Mouse (Mus musculus) neural tube, embryonic 12.5 days (tissue): ENCODE data around the gene Pet100. TPM values are rescaled to one million over a fixed set of nuclear protein-coding genes. Genes with fewer than 3 reads are reported as not detected.

Experiments used
- ATAC-seq: fragments of 200-750 bp; cut with Nextera tagmentation; 2 replicates; pipeline ENCODE4 v1.8.0; 2017; ENCODE audit warnings: low read depth, mild to moderate bottlenecking, moderate TSS enrichment, moderate library complexity; ENCODE audit not compliant: low FRiP score
- H3K27ac ChIP-seq: fragments of 300-500 bp; sonication (generic); 2 replicates; pipeline ENCODE4 v1.5.1; 2016
- H3K27me3 ChIP-seq: fragments of 300-500 bp; sonication (generic); replicated peaks from 2 replicates; pipeline ENCODE4 v1.6.1; 2016; ENCODE audit warnings: mild to moderate bottlenecking
- H3K36me3 ChIP-seq: fragments of 300-500 bp; sonication (generic); 2 replicates; pipeline ENCODE4 v1.6.1; 2016; ENCODE audit warnings: mild to moderate bottlenecking
- H3K4me1 ChIP-seq: fragments of 300-500 bp; sonication (generic); 2 replicates; pipeline ENCODE4 v1.6.1; 2016
- H3K4me2 ChIP-seq: fragments of 300-500 bp; sonication (generic); replicated peaks from 2 replicates; pipeline ENCODE4 v1.6.1; 2016; ENCODE audit warnings: mild to moderate bottlenecking
- H3K4me3 ChIP-seq: fragments of 300-500 bp; sonication (generic); 2 replicates; pipeline ENCODE4 v1.5.1; 2016
- H3K9ac ChIP-seq: fragments of 300-500 bp; sonication (generic); 2 replicates; pipeline ENCODE4 v1.6.1; 2016; ENCODE audit warnings: mild to moderate bottlenecking
- H3K9me3 ChIP-seq: fragments of 300-500 bp; sonication (generic); 2 replicates; pipeline ENCODE4 v1.6.1; 2016; ENCODE audit warnings: mild to moderate bottlenecking
- WGBS: fragments of 180-500 bp; shearing (Covaris S2); methylation state at CpG from one replicate; pipeline ENCODE4 v1.1.7; 2016; 5-methylcytosine and 5-hydroxymethylcytosine counted together
- polyA plus RNA-seq: library from polyadenylated mRNA; unstranded; fragments of >200 nt; fragmentation: Nextera tagmentation; extraction: Ambion mirVana; gene quantifications from 2 replicates; pipeline ENCODE4 v1.2.1, GENCODE M21; 2016

The Pet100 gene
- polyA plus RNA-seq, 1 experiment from 2014 or later = 134 TPM

- H3K4me2 ChIP-seq = peak within 1 kb of the TSS; percentile 68
- no peaks in the 10 kb centered on the region for H3K9me3 ChIP-seq
- WGBS = 5% methylated on average over 47 of the region's 47 CpGs
- ATAC-seq = peak; percentile 68
- peaks cover 4% of the 10 kb centered on the region; the same call in 1 of the 2 replicates for H3K27me3 ChIP-seq
- peak within 1 kb of the TSS; percentile 40 for H3K4me3 ChIP-seq
- no peaks in the 10 kb centered on the region for H3K36me3 ChIP-seq
- H3K27ac ChIP-seq = no peak within 1 kb of the TSS
- H3K9ac ChIP-seq = peak within 1 kb of the TSS; percentile 44
- peaks cover 7% of the 10 kb centered on the region; the same call in 1 of the 2 replicates for H3K4me1 ChIP-seq
Observed at GRCm38 (mm10) chr8:3630647-3631477, 9.5 kb downstream of the Pet100 start, which contains the start of gene Stxbp2. TSS of gene Stxbp2 (plus strand) at chr8:3630955.

DNA sequence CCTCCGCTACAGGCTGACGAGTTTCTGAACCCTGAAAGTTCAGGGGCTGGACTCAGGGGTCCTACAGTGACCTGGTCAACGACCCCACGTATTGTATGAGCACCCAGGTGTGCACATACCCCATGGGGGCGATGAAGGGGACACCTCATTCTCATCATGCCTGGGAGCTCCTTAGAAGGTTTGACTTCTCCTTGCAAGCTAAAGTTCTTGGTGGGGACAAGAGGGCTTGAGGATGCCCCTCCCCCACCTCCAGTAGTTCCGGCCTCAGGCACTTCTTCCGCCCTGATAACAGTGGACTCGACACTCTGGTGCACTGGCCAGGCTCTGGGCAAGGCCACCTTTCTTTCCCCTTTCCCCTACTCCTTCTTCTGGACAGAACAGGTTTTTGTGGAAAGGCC lies 10.1 kb downstream of the Pet100 start:
- peak; percentile 27; the same call in 1 of the 2 replicates for ATAC-seq
- Histone ChIP-seq H3K9me3 (no peaks in the 10 kb centered on the region), H3K9ac (peak overlapping the region; percentile 44; the same call in 1 of the 2 replicates), H3K4me3 (peak overlapping the region; percentile 40), H3K4me1 (peaks cover 7% of the 10 kb centered on the region; the same call in 1 of the 2 replicates), H3K27me3 (peaks cover 4% of the 10 kb centered on the region; the same call in 1 of the 2 replicates), H3K36me3 (no peaks in the 10 kb centered on the region; the same call in 1 of the 2 replicates), H3K4me2 (peak overlapping the region; percentile 68), H3K27ac (no peak overlapping the region)
- 27% methylated on average over 8 of the region's 8 CpGs for WGBS

- no peak for ATAC-seq
- WGBS = 30% methylated on average over 5 of the region's 5 CpGs
- no peak overlapping the region for H3K9ac ChIP-seq
- H3K36me3 ChIP-seq = no peaks in the 10 kb centered on the region
- 0 out of 2 replicates have a peak, but pooled peaks cover 2% of the 10 kb centered on the region for H3K27me3 ChIP-seq
- no peaks in the 10 kb centered on the region for H3K4me1 ChIP-seq
- H3K4me2 ChIP-seq = no peak overlapping the region
- no peak overlapping the region for H3K27ac ChIP-seq
- no peaks in the 10 kb centered on the region for H3K9me3 ChIP-seq
- H3K4me3 ChIP-seq = no peak overlapping the region
Observed at GRCm38 (mm10) chr8:3645804-3646203, 24.5 kb downstream of the Pet100 start.

GRCm38 (mm10) chr8:3646824-3647531 lies 25.6 kb downstream of the Pet100 start:
- H3K36me3 ChIP-seq = no peaks in the 10 kb centered on the region

GRCm38 (mm10) chr8:3647561-3647960 lies 26.2 kb downstream of the Pet100 start:
- H3K9ac ChIP-seq = no peak overlapping the region
- H3K4me2 ChIP-seq = no peak overlapping the region
- 85% methylated on average over 4 of the region's 4 CpGs for WGBS

More at GRCm38 (mm10) chr8:3646824-3647531, 25.6 kb downstream of the Pet100 start:
- 86% methylated on average over 6 of the region's 6 CpGs for WGBS
- Histone ChIP-seq H3K4me1 (no peaks in the 10 kb centered on the region), H3K27me3 (0 out of 2 replicates have a peak, but pooled peaks cover 2% of the 10 kb centered on the region), H3K4me2 (no peak overlapping the region), H3K9ac (no peak overlapping the region), H3K4me3 (no peak overlapping the region), H3K27ac (no peak overlapping the region), H3K9me3 (no peaks in the 10 kb centered on the region)
- no peak for ATAC-seq

DNA sequence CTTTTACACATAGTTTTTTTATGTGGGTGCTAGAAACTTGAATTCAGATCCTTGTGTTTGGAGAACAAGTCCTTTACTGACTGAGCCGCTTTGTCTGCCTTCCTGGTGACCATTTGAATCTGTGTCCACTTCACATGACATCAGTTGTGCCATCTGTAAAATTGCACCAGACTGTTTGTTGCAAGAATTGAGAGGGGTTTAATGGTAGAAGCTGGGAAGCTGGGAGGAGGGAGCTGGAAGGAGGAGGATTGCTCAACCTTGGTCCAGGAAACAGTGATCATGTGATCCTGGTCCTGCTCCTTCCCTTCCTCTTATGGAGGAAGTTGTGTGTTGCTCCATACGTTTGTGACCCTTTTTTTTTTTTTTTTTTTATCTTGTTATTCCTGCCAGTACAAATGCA lies 26.9 kb downstream of the Pet100 start:
- 70% methylated on average over 2 of the region's 2 CpGs for whole genome bisulfite sequencing
- no peak for ATAC-seq
- 0 out of 2 replicates have a peak, but pooled peaks cover 2% of the 10 kb centered on the region for H3K27me3 ChIP-seq

More at GRCm38 (mm10) chr8:3647561-3647960, 26.2 kb downstream of the Pet100 start:
- ATAC-seq = no peak
- Histone ChIP-seq H3K27ac (no peak overlapping the region), H3K36me3 (no peaks in the 10 kb centered on the region), H3K27me3 (0 out of 2 replicates have a peak, but pooled peaks cover 2% of the 10 kb centered on the region), H3K4me3 (no peak overlapping the region), H3K9me3 (no peaks in the 10 kb centered on the region), H3K4me1 (no peaks in the 10 kb centered on the region)

DNA sequence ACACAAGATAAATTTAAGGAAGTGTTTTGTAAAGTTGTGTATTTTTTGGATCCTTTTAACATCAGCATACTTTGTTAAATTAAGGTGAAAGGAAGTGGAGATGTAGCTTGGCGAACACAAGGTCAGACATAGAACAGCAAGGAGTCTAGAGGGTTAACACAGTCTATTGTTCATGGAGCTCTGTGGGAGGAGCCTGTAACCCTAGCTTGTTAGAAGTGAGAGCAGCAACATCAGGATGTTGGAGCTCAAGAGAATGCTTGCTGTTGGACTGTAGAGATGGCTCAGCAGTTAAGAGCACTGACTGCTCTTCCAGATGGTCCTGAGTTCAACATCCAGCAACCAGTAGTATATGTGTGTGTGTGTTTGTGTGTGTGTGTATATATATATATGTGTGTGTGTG lies 27.6 kb downstream of the Pet100 start:
- 0 out of 2 replicates have a peak, but pooled peaks cover 2% of the 10 kb centered on the region for H3K27me3 ChIP-seq
- no peaks in the 10 kb centered on the region for H3K4me1 ChIP-seq
- ATAC-seq = no peak
- no peak overlapping the region for H3K27ac ChIP-seq
- H3K36me3 ChIP-seq = no peaks in the 10 kb centered on the region
- H3K4me2 ChIP-seq = no peak overlapping the region
- 36% methylated on average over 1 of the region's 1 CpGs for WGBS
- no peaks in the 10 kb centered on the region for H3K9me3 ChIP-seq
- no peak overlapping the region for H3K9ac ChIP-seq
- no peak overlapping the region for H3K4me3 ChIP-seq

More for the DNA sequence above, 26.9 kb downstream of the Pet100 start:
- Histone ChIP-seq H3K4me1 (no peaks in the 10 kb centered on the region), H3K9me3 (no peaks in the 10 kb centered on the region), H3K9ac (no peak overlapping the region), H3K27ac (no peak overlapping the region), H3K4me3 (no peak overlapping the region), H3K4me2 (no peak overlapping the region), H3K36me3 (no peaks in the 10 kb centered on the region)

GRCm38 (mm10) chr8:3652845-3653244 lies 31.5 kb downstream of the Pet100 start:
- H3K4me3 ChIP-seq = no peak overlapping the region
- no peaks in the 10 kb centered on the region for H3K36me3 ChIP-seq
- H3K27me3 ChIP-seq = no peaks in the 10 kb centered on the region
- no peak overlapping the region for H3K9ac ChIP-seq
- no peaks in the 10 kb centered on the region for H3K9me3 ChIP-seq
- H3K27ac ChIP-seq = no peak overlapping the region
- H3K4me1 ChIP-seq = peaks cover 6% of the 10 kb centered on the region
- no peak overlapping the region for H3K4me2 ChIP-seq
- no peak for ATAC-seq
- 68% methylated on average over 3 of the region's 3 CpGs for WGBS

GRCm38 (mm10) chr8:3654726-3655508 lies 33.6 kb downstream of the Pet100 start:
- peaks cover 6% of the 10 kb centered on the region for H3K4me1 ChIP-seq
- H3K36me3 ChIP-seq = no peaks in the 10 kb centered on the region
- 72% methylated on average over 11 of the region's 11 CpGs for WGBS
- no peak for ATAC-seq
- no peak overlapping the region for H3K9ac ChIP-seq
- H3K9me3 ChIP-seq = no peaks in the 10 kb centered on the region
- H3K4me2 ChIP-seq = no peak overlapping the region
- H3K4me3 ChIP-seq = no peak overlapping the region
- no peaks in the 10 kb centered on the region for H3K27me3 ChIP-seq
- no peak overlapping the region for H3K27ac ChIP-seq

- WGBS = 71% methylated on average over 3 of the region's 3 CpGs
- Histone ChIP-seq H3K36me3 (no peaks in the 10 kb centered on the region), H3K9me3 (no peaks in the 10 kb centered on the region), H3K27me3 (no peaks in the 10 kb centered on the region), H3K4me3 (no peak within 1 kb of the TSS), H3K4me2 (no peak within 1 kb of the TSS), H3K27ac (no peak within 1 kb of the TSS), H3K4me1 (peaks cover 6% of the 10 kb centered on the region), H3K9ac (no peak within 1 kb of the TSS)
- ATAC-seq = no peak
Observed at GRCm38 (mm10) chr8:3655526-3655925, 34.2 kb downstream of the Pet100 start, which contains the start of gene Retn. TSS of gene Retn (plus strand) at chr8:3655770.

DNA sequence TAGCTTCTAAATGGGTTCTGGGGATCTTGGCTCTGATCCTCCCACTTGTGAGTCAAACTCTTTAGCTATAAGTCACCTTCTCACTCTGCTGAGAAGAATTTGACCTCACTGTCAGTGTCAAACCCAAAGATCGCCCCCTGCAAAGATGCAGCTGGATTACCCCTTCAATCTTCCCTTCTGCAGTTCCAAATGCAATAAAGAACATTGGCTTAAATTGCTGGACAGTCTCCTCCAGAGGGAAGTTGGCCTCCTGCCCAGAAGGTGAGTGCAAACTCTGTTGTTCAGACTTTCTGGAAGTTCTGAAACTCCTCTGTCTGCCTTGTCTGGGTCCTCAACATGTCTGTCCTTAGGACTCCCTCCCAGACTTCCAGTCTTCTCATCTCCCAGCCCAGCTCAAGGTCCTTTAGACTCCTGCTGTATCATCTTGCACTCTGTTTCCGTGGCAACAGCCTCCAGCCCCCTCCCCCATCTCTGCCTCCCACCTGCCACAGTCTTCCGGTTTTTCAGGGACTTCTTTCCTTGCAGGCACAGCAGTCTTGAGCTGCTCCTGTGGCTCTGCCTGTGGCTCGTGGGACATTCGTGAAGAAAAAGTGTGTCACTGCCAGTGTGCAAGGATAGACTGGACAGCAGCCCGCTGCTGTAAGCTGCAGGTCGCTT lies 35.5 kb downstream of the Pet100 start:
- peaks cover 6% of the 10 kb centered on the region for H3K4me1 ChIP-seq
- no peak overlapping the region for H3K27ac ChIP-seq
- H3K27me3 ChIP-seq = no peaks in the 10 kb centered on the region
- H3K4me3 ChIP-seq = no peak overlapping the region
- H3K9ac ChIP-seq = 0 out of 2 replicates have a peak overlapping the region, but pooled peaks have one; percentile 13
- no peaks in the 10 kb centered on the region for H3K9me3 ChIP-seq
- 22% methylated on average over 7 of the region's 7 CpGs for WGBS
- H3K4me2 ChIP-seq = peak overlapping the region; percentile 16
- ATAC-seq = peak; percentile 45; the same call in 1 of the 2 replicates
- no peaks in the 10 kb centered on the region for H3K36me3 ChIP-seq
